Mouse (Mus musculus): Measurements from ENCODE around the gene 6030498E09Rik. TPM values are rescaled to one million over a fixed set of nuclear protein-coding genes. Genes with fewer than 3 reads are reported as not detected.
A peak's percentile ranks its signal among the peaks of the same experiment; 100 is the strongest.

6030498E09Rik gene
- polyA plus RNA-seq (2016; fragmentation: Nextera tagmentation; extraction: Ambion mirVana): 1.8 and 2.0 TPM in 2 replicates

DNA sequence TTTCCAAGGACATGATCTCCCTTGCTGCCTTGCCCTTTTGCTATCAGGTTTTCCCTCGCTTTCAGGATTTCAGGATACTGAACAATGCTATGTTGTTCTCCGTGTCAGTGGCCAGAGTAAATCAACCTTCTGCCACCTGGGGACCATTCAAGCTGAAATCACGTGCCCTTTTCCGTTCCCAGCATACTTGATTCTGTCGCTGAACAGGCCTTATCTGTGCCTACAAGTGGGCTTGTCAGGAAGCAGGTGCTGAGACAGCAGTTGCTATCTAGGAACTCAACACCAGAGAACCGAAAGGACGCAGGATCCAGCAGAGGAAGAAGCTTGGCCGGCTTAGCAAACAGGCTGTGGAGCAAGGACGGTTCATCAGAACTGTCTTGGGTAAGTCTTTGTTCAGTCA lies at the start of gene 6030498E09Rik:
Gene 6030498E09Rik (plus strand): TSS at position 194 of the 400 bp plus-strand sequence.
- Histone ChIP-seq H3K27me3 (replicated peaks) (no peaks in the 10 kb centered on the region), H3K36me3 (no peaks in the 10 kb centered on the region), H3K9ac (no peak within 1 kb of the TSS), H3K4me2 (peak within 1 kb of the TSS; percentile 56), H3K4me3 (peak within 1 kb of the TSS; percentile 26), H3K4me1 (replicated peaks) (peaks cover 6% of the 10 kb centered on the region), H3K9me3 (replicated peaks) (no peaks in the 10 kb centered on the region), H3K27ac (ENCODE audit: poor library complexity, severe bottlenecking) (peak within 1 kb of the TSS; percentile 47; the same call in 1 of the 2 replicates)
- ATAC-seq (ENCODE audit: insufficient number of reproducible peaks, low FRiP score): peak; percentile 51; the same call in 1 of the 2 replicates
- WGBS: 25% methylated on average over 9 of the region's 9 CpGs

DNA sequence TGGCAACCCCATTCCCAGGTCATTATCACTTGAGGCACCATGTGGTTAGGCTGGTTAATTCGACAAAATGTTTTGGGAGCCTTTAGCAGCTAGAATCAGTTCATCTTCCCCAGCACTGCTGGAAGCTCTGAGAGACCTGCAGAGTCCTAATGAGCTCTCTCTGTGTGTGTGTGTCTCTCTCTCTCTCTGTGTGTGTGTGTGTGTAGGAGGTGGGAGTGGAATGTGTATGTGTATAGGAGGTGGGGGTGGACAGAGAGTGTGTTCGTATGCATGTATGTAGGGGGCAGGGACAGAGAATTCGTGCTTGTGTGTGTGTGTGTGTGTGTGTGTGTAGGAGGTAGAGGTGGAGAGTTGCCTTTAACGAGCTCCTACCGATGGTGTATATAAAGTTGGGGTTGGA lies 42.4 kb upstream of the 6030498E09Rik start:
- H3K4me2 ChIP-seq: no peak overlapping the region
- no peaks in the 10 kb centered on the region for H3K36me3 ChIP-seq
- no peak overlapping the region for H3K27ac ChIP-seq (ENCODE audit: poor library complexity, severe bottlenecking)
- H3K27me3 ChIP-seq (replicated peaks): no peaks in the 10 kb centered on the region
- 0 out of 2 replicates have a peak, but pooled peaks cover 3% of the 10 kb centered on the region for H3K4me1 ChIP-seq (replicated peaks)
- ATAC-seq (ENCODE audit: insufficient number of reproducible peaks, low FRiP score): no peak
- H3K9ac ChIP-seq: no peak overlapping the region
- no peak overlapping the region for H3K4me3 ChIP-seq
- 57% methylated on average over 5 of the region's 5 CpGs for WGBS
- H3K9me3 ChIP-seq (replicated peaks): no peaks in the 10 kb centered on the region

DNA sequence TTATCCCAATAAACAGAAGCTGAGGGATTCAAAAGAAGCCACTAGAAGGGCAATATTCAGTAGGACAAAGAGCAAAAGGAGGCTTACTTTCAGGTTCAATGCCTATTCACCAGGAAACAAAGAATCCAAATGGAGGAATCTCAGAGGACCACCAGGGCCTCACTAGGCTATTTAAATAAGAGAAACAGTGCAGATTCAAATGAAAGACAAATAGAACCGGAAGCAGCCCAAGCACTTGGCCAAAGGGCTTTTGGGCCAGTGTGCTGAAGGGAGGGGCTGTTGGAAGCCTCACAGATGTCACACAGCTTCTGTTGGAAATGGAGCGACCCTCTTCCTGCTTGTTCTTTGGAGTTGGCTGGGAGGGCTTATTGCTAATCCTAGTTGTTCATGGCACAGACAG lies 41.8 kb upstream of the 6030498E09Rik start:
- H3K9ac ChIP-seq: no peak overlapping the region
- no peaks in the 10 kb centered on the region for H3K27me3 ChIP-seq (replicated peaks)
- H3K4me2 ChIP-seq: no peak overlapping the region
- no peak overlapping the region for H3K4me3 ChIP-seq
- WGBS: 68% methylated on average over 2 of the region's 2 CpGs
- no peak overlapping the region for H3K27ac ChIP-seq (ENCODE audit: poor library complexity, severe bottlenecking)
- H3K4me1 ChIP-seq (replicated peaks): 0 out of 2 replicates have a peak, but pooled peaks cover 3% of the 10 kb centered on the region
- H3K9me3 ChIP-seq (replicated peaks): no peaks in the 10 kb centered on the region
- ATAC-seq (ENCODE audit: insufficient number of reproducible peaks, low FRiP score): no peak
- H3K36me3 ChIP-seq: no peaks in the 10 kb centered on the region

DNA sequence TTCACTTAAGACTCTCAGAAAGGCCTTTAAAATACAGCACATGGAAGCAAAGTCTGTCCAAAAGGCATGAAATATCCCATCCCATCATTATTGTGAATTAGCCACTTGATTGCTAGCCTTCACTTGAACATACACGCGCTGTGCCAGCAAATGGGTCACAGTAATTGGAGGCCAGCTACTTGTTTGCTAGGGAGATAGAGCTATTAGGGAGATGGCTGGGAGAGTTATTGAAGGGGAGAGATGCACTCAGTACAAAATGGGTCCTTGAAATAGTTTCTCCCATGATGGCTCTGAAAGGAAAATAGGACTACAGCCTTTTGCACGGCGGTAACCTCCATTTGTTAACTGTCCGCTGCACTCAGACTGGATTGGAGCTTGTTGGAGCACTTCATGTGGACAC lies 38.8 kb upstream of the 6030498E09Rik start:
- no peak for ATAC-seq (ENCODE audit: insufficient number of reproducible peaks, low FRiP score)
- no peak overlapping the region for H3K9ac ChIP-seq
- H3K4me2 ChIP-seq: no peak overlapping the region
- no peaks in the 10 kb centered on the region for H3K36me3 ChIP-seq
- H3K9me3 ChIP-seq (replicated peaks): no peaks in the 10 kb centered on the region
- WGBS: 92% methylated on average over 5 of the region's 5 CpGs
- H3K4me3 ChIP-seq: no peak overlapping the region
- H3K27me3 ChIP-seq (replicated peaks): no peaks in the 10 kb centered on the region
- H3K27ac ChIP-seq (ENCODE audit: poor library complexity, severe bottlenecking): no peak overlapping the region
- 0 out of 2 replicates have a peak, but pooled peaks cover 3% of the 10 kb centered on the region for H3K4me1 ChIP-seq (replicated peaks)

DNA sequence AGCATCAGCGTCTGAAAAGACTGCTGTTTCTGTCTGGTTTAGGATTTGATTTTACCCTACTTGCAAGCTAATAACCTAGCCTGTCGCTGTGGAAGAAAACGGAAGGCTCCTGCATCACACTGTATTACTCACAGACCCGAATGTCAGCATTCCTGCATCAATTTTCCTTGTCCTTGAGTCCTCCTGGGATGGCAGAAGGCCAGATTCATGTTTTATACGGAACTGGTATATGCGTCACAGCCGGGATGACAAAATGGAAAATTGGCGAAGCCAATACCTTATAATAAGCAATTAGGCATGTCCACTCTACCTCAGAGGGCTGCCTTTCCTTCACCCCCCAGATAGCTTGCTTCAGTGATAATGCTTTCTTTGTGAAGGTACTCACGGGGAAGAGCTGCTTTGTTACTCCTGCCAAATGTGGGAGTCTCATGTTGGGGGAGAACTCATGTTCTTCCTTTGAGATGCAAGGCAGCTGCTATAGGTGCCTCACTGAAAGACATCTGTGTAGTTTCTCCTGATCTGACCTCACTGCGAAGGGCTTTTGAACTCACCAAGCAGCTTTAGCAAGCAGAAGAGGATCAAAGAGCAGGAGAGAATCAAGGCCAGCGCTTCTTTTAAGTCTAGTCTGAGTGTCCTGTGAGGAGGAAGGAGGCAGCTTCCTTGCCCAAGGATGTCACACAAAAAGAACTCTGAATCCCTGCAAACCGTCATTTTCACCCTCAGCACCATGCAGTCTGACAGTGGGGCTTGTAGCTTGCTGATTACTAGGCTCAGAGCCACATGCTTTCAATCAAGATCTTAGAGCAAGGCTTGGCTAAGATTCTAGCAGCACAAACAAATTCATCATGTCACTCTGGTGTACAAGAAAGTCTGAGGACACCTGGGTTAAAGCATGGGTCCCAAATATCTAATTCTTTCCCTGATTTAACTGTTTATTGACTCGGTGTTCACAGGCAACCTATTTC lies 37.3 kb upstream of the 6030498E09Rik start:
- H3K9me3 ChIP-seq (replicated peaks): no peaks in the 10 kb centered on the region
- 52% methylated on average over 13 of the region's 13 CpGs for WGBS
- no peaks in the 10 kb centered on the region for H3K36me3 ChIP-seq
- no peak overlapping the region for H3K4me3 ChIP-seq
- H3K27me3 ChIP-seq (replicated peaks): no peaks in the 10 kb centered on the region
- H3K4me2 ChIP-seq: no peak overlapping the region
- H3K9ac ChIP-seq: no peak overlapping the region
- ATAC-seq (ENCODE audit: insufficient number of reproducible peaks, low FRiP score): no peak
- no peak overlapping the region for H3K27ac ChIP-seq (ENCODE audit: poor library complexity, severe bottlenecking)
- 0 out of 2 replicates have a peak, but pooled peaks cover 3% of the 10 kb centered on the region for H3K4me1 ChIP-seq (replicated peaks)

DNA sequence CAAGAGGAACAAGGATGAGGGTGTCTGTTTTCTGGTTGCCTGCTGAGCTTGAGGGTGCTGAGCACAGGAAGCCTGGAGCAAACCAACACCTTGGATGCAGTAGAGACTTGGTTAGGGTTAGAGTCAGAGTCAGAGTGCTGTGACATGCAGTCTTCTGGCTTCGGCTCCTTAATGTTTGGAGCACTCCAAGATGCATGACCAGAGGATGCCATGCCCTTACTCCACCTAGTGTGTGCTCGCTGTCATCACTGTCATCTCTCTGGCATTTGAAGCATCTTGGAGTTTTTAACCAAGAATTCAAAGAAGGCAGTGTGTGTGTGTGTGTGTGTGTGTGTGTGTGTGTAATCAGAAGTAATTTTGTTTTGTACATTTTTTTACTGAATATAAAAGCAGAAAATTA lies 1.0 kb upstream of the 6030498E09Rik start:
- H3K4me3 ChIP-seq: no peak overlapping the region
- H3K27ac ChIP-seq (ENCODE audit: poor library complexity, severe bottlenecking): no peak overlapping the region
- no peak overlapping the region for H3K9ac ChIP-seq
- H3K36me3 ChIP-seq: no peaks in the 10 kb centered on the region
- 61% methylated on average over 2 of the region's 2 CpGs for WGBS
- H3K4me1 ChIP-seq (replicated peaks): peaks cover 6% of the 10 kb centered on the region
- H3K27me3 ChIP-seq (replicated peaks): no peaks in the 10 kb centered on the region
- no peaks in the 10 kb centered on the region for H3K9me3 ChIP-seq (replicated peaks)
- no peak for ATAC-seq (ENCODE audit: insufficient number of reproducible peaks, low FRiP score)
- no peak overlapping the region for H3K4me2 ChIP-seq

DNA sequence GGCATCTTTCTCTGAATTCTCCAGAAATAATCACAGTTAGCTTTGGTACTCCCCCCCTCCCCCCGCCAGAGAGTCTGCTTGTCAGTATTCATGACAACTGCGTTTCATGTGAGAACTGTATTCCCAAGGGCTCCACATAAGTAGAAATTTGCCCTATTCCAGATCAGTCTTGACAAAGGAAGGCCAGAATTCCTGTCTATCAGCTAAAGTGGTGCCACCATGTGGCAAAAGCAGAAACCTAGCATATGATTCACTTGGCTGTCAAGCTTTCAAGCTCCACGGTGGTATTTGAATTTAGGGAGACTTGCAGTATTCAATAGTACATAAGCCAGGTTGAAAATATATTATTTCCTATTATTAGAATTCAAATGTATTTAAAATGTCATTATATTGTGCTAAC lies 585 bp upstream of the 6030498E09Rik start:
- Histone ChIP-seq H3K4me1 (replicated peaks) (peaks cover 6% of the 10 kb centered on the region), H3K27ac (ENCODE audit: poor library complexity, severe bottlenecking) (no peak overlapping the region), H3K9ac (no peak overlapping the region), H3K4me2 (no peak overlapping the region), H3K9me3 (replicated peaks) (no peaks in the 10 kb centered on the region), H3K4me3 (no peak overlapping the region), H3K27me3 (replicated peaks) (no peaks in the 10 kb centered on the region), H3K36me3 (no peaks in the 10 kb centered on the region)
- ATAC-seq (ENCODE audit: insufficient number of reproducible peaks, low FRiP score): no peak
- WGBS: 29% methylated on average over 3 of the region's 3 CpGs

DNA sequence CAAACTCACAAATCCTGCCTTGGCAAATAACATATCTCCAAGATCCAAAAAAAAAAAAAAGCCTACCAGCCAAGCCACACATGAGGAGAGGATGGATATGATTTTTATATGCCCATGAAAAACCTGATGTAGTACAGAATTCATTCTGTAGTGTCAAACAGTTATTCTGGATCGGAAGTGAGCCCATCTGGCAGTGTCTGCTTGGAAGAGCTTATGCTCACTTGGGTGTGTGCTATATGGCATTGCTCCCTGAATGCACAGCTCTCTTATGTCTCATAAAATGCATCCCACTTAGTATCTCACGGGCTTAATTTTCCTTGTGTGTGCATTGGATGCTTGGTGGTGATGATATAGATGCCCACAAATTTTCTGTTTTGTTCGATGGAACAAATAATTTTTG lies 21.9 kb downstream of the 6030498E09Rik start:
- WGBS: 73% methylated on average over 3 of the region's 3 CpGs
- Histone ChIP-seq H3K9ac (no peak overlapping the region), H3K4me3 (no peak overlapping the region), H3K4me2 (no peak overlapping the region), H3K9me3 (replicated peaks) (no peaks in the 10 kb centered on the region), H3K36me3 (no peaks in the 10 kb centered on the region), H3K27me3 (replicated peaks) (no peaks in the 10 kb centered on the region), H3K4me1 (replicated peaks) (no peaks in the 10 kb centered on the region), H3K27ac (ENCODE audit: poor library complexity, severe bottlenecking) (no peak overlapping the region)
- no peak for ATAC-seq (ENCODE audit: insufficient number of reproducible peaks, low FRiP score)

DNA sequence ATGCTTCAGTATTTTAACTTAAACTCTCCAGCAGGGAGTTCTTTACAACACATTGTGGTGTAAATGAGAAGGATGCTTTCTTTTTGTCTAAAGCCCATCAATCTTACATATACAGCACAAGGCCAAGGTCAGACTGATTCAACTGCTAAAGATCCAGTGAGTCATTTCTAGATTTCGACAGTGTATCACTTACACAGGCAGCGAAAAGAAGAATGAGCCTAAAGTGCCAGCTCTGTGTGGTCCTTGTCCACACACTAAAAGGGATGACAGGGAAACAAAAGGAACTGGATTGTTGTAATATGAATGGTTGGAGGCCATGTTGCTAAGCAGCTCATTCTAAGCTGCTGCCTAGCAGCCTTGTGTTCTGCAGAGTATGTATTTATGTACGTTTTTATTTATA lies 41.5 kb downstream of the 6030498E09Rik start:
- no peak overlapping the region for H3K4me3 ChIP-seq
- no peak overlapping the region for H3K4me2 ChIP-seq
- H3K9me3 ChIP-seq (replicated peaks): no peaks in the 10 kb centered on the region
- H3K4me1 ChIP-seq (replicated peaks): no peaks in the 10 kb centered on the region
- no peak for ATAC-seq (ENCODE audit: insufficient number of reproducible peaks, low FRiP score)
- no peak overlapping the region for H3K27ac ChIP-seq (ENCODE audit: poor library complexity, severe bottlenecking)
- 67% methylated on average over 3 of the region's 3 CpGs for WGBS
- H3K9ac ChIP-seq: no peak overlapping the region
- no peaks in the 10 kb centered on the region for H3K36me3 ChIP-seq
- no peaks in the 10 kb centered on the region for H3K27me3 ChIP-seq (replicated peaks)

DNA sequence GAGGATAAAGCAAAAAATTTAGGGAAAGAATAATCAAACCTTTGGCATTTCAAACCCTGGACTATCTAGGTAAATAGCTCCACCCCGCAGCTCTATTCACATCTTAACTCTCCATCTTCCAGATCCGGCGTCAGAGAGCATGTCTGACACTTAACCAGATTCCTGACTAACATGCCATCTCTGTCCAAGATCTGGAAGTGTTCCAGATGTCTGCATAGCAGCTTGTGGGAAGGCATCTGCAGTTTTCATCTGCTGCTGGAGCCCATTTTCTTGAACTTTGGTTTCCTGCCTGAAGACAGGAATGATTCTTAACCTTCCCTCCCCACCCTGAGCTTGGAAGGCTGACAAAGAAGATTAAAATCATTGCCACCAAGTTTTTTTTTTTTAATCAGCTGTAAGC lies 44.4 kb downstream of the 6030498E09Rik start:
- Histone ChIP-seq H3K4me2 (no peak overlapping the region), H3K9me3 (replicated peaks) (no peaks in the 10 kb centered on the region), H3K27ac (ENCODE audit: poor library complexity, severe bottlenecking) (no peak overlapping the region), H3K27me3 (replicated peaks) (no peaks in the 10 kb centered on the region), H3K36me3 (no peaks in the 10 kb centered on the region), H3K9ac (no peak overlapping the region), H3K4me1 (replicated peaks) (no peaks in the 10 kb centered on the region), H3K4me3 (no peak overlapping the region)
- ATAC-seq (ENCODE audit: insufficient number of reproducible peaks, low FRiP score): no peak
- 42% methylated on average over 3 of the region's 3 CpGs for WGBS

DNA sequence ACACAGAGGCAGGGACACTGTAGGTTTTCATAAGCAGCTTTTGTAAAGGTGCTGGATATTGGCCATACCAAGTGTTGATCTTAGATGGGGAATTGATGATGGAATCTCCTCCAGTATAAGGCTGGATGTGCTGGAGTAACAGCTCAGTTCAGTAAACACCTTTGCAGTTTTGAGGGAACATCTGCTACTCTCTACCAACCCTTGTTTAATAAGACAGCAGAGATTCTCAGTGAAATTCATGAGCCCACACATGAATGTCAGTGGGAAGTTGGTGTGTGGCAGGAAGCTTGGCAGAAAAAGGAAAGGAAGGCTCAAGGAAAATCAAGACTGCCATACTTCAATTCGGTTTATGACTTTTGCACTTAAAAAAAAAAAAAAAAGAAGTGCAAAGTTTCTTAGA lies 186.1 kb downstream of the 6030498E09Rik start:
- no peak for ATAC-seq (ENCODE audit: insufficient number of reproducible peaks, low FRiP score)
- no peak overlapping the region for H3K27ac ChIP-seq (ENCODE audit: poor library complexity, severe bottlenecking)
- H3K27me3 ChIP-seq (replicated peaks): no peaks in the 10 kb centered on the region
- no peak overlapping the region for H3K9ac ChIP-seq
- no peaks in the 10 kb centered on the region for H3K36me3 ChIP-seq
- no peak overlapping the region for H3K4me2 ChIP-seq
- WGBS: 76% methylated on average over 1 of the region's 1 CpGs
- 0 out of 2 replicates have a peak, but pooled peaks cover 3% of the 10 kb centered on the region for H3K9me3 ChIP-seq (replicated peaks)
- no peak overlapping the region for H3K4me3 ChIP-seq
- H3K4me1 ChIP-seq (replicated peaks): no peaks in the 10 kb centered on the region

Measured in heart, embryonic 12.5 days (tissue).